Mouse (Mus musculus) E14TG2a.4 (cell line): Measurements from ENCODE around the gene Slc6a4.

Experiments
- H3K27me3 ChIP-seq: 2 replicates; pipeline ENCODE4 v1.6.1; 2014; ENCODE audit warnings: low read length, control low read depth; ENCODE audit not compliant: insufficient read depth
- H3K36me3 ChIP-seq: 2 replicates; pipeline ENCODE4 v1.6.1; 2014; ENCODE audit warnings: low read length, control low read depth; ENCODE audit not compliant: insufficient read depth
- H3K4me1 ChIP-seq: replicated peaks from 2 replicates; pipeline ENCODE4 v1.6.1; 2014; ENCODE audit warnings: low read depth, low read length, control low read depth
- H3K4me3 ChIP-seq: replicated peaks from 2 replicates; pipeline ENCODE4 v1.5.1; 2014; ENCODE audit warnings: mild to moderate bottlenecking, low read length
- H3K9me3 ChIP-seq: 2 replicates; pipeline ENCODE4 v1.6.1; 2014; ENCODE audit warnings: low read length, control low read depth
- CTCF ChIP-seq: conservative IDR thresholded peaks from 2 replicates; pipeline ENCODE4 v1.5.1; 2014; ENCODE audit warnings: low read length
- NANOG ChIP-seq: IDR thresholded peaks from 2 replicates; pipeline ENCODE4 v1.6.1; 2014; ENCODE audit warnings: borderline replicate concordance, low read length, mixed read lengths
- POU5F1 ChIP-seq: IDR thresholded peaks from 2 replicates; pipeline ENCODE4 v1.6.1; 2014; ENCODE audit warnings: low read length, borderline replicate concordance

Gene Slc6a4

GRCm38 (mm10) chr11:77005881-77006280, 7.5 kb downstream of the Slc6a4 start:
- Histone ChIP-seq H3K9me3 (no peaks in the 10 kb centered on the region), H3K4me1 (peaks cover 12% of the 10 kb centered on the region), H3K4me3 (no peak overlapping the region), H3K36me3 (no peaks in the 10 kb centered on the region), H3K27me3 (peaks cover 56% of the 10 kb centered on the region)
- no peak for TF ChIP-seq POU5F1
- TF ChIP-seq NANOG = no peak

- TF ChIP-seq NANOG (no peak), CTCF (no peak), POU5F1 (no peak)
- Histone ChIP-seq H3K4me3 (no peak overlapping the region), H3K36me3 (no peaks in the 10 kb centered on the region), H3K4me1 (peaks cover 9% of the 10 kb centered on the region), H3K27me3 (peaks cover 56% of the 10 kb centered on the region), H3K9me3 (no peaks in the 10 kb centered on the region)
Observed at GRCm38 (mm10) chr11:77006616-77007015, 8.2 kb downstream of the Slc6a4 start.

- Histone ChIP-seq H3K36me3 (no peaks in the 10 kb centered on the region), H3K4me1 (peaks cover 9% of the 10 kb centered on the region), H3K4me3 (no peak overlapping the region), H3K27me3 (peaks cover 46% of the 10 kb centered on the region), H3K9me3 (no peaks in the 10 kb centered on the region)
- no peak for TF ChIP-seq CTCF
- TF ChIP-seq NANOG = no peak
- no peak for TF ChIP-seq POU5F1
Observed at GRCm38 (mm10) chr11:77009069-77010025, 10.9 kb downstream of the Slc6a4 start.

- TF ChIP-seq POU5F1 (no peak), CTCF (no peak), NANOG (no peak)
Observed at GRCm38 (mm10) chr11:77010762-77011475, 12.5 kb downstream of the Slc6a4 start.

GRCm38 (mm10) chr11:77018046-77018445, 19.6 kb downstream of the Slc6a4 start:
- no peak overlapping the region for H3K4me3 ChIP-seq
- H3K36me3 ChIP-seq = no peaks in the 10 kb centered on the region
- H3K4me1 ChIP-seq = no peaks in the 10 kb centered on the region
- no peaks in the 10 kb centered on the region for H3K9me3 ChIP-seq
- peaks cover 9% of the 10 kb centered on the region for H3K27me3 ChIP-seq
- TF ChIP-seq POU5F1 = no peak
- TF ChIP-seq CTCF = 0 out of 2 replicates have a peak, but pooled peaks have one; percentile 7

More at GRCm38 (mm10) chr11:77010762-77011475, 12.5 kb downstream of the Slc6a4 start:
- Histone ChIP-seq H3K4me3 (no peak overlapping the region), H3K4me1 (peaks cover 9% of the 10 kb centered on the region), H3K27me3 (peaks cover 39% of the 10 kb centered on the region), H3K9me3 (no peaks in the 10 kb centered on the region), H3K36me3 (no peaks in the 10 kb centered on the region)

GRCm38 (mm10) chr11:77019539-77019938, 21.1 kb downstream of the Slc6a4 start:
- no peak for TF ChIP-seq POU5F1
- no peak for TF ChIP-seq NANOG
- TF ChIP-seq CTCF = no peak

GRCm38 (mm10) chr11:77021749-77022396, 23.5 kb downstream of the Slc6a4 start:
- TF ChIP-seq CTCF (no peak), NANOG (no peak), POU5F1 (no peak)
- H3K9me3 ChIP-seq = no peaks in the 10 kb centered on the region
- H3K36me3 ChIP-seq = no peaks in the 10 kb centered on the region
- no peaks in the 10 kb centered on the region for H3K4me1 ChIP-seq
- peaks cover 13% of the 10 kb centered on the region for H3K27me3 ChIP-seq
- H3K4me3 ChIP-seq = no peak overlapping the region

More at GRCm38 (mm10) chr11:77019539-77019938, 21.1 kb downstream of the Slc6a4 start:
- Histone ChIP-seq H3K4me1 (no peaks in the 10 kb centered on the region), H3K36me3 (no peaks in the 10 kb centered on the region), H3K9me3 (no peaks in the 10 kb centered on the region), H3K4me3 (no peak overlapping the region), H3K27me3 (peaks cover 13% of the 10 kb centered on the region)

- Histone ChIP-seq H3K4me1 (no peaks in the 10 kb centered on the region), H3K36me3 (no peaks in the 10 kb centered on the region), H3K4me3 (no peak overlapping the region), H3K27me3 (peaks cover 4% of the 10 kb centered on the region; the same call in 1 of the 2 replicates), H3K9me3 (no peaks in the 10 kb centered on the region)
- TF ChIP-seq NANOG = no peak
- TF ChIP-seq POU5F1 = no peak
- TF ChIP-seq CTCF = peak; percentile 30; the same call in 1 of the 2 replicates
Observed at GRCm38 (mm10) chr11:77026559-77026958, 28.2 kb downstream of the Slc6a4 start.
